Mouse (Mus musculus) embryonic facial prominence, embryonic 12.5 days (tissue): ENCODE measurements at regions not wholly inside any gene's neighbourhood (a gene's known extent, or its start where the extent isn't known, plus 50 kb on each side); places are given as distances from the start of the nearest gene placed in this dataset.
"Not testable (repeated sequence)": the region's sequence is repeated elsewhere in the genome, so short reads cannot be mapped to it uniquely, and the experiment has no call there.

Experiments
- ATAC-seq: fragments of 200-750 bp; cut with Nextera tagmentation; 2 replicates; pipeline ENCODE4 v1.8.0; 2017; ENCODE audit not compliant: insufficient number of reproducible peaks, insufficient read depth, low FRiP score, low TSS enrichment
- H3K27ac ChIP-seq: fragments of 300-500 bp; sonication (generic); 2 replicates; pipeline ENCODE4 v1.5.1; 2016; ENCODE audit warnings: mild to moderate bottlenecking
- H3K27me3 ChIP-seq: fragments of 300-500 bp; sonication (generic); 2 replicates; pipeline ENCODE4 v1.6.1; 2016; ENCODE audit warnings: mild to moderate bottlenecking, moderate library complexity
- H3K36me3 ChIP-seq: fragments of 300-500 bp; sonication (generic); 2 replicates; pipeline ENCODE4 v1.6.1; 2016; ENCODE audit warnings: mild to moderate bottlenecking
- H3K4me1 ChIP-seq: fragments of 300-500 bp; sonication (generic); 2 replicates; pipeline ENCODE4 v1.6.1; 2016
- H3K4me2 ChIP-seq: fragments of 300-500 bp; sonication (generic); replicated peaks from 2 replicates; pipeline ENCODE4 v1.6.1; 2016; ENCODE audit warnings: mild to moderate bottlenecking, moderate library complexity
- H3K4me3 ChIP-seq: fragments of 300-500 bp; sonication (generic); 2 replicates; pipeline ENCODE4 v1.5.1; 2016; ENCODE audit warnings: mild to moderate bottlenecking
- H3K9ac ChIP-seq: fragments of 300-500 bp; sonication (generic); 2 replicates; pipeline ENCODE4 v1.6.1; 2016; ENCODE audit warnings: mild to moderate bottlenecking, moderate library complexity
- H3K9me3 ChIP-seq: fragments of 300-500 bp; sonication (generic); 2 replicates; pipeline ENCODE4 v1.6.1; 2016; ENCODE audit warnings: mild to moderate bottlenecking, moderate library complexity
- WGBS: fragments of 180-500 bp; shearing (Covaris S2); methylation state at CpG from one replicate; pipeline ENCODE4 v1.1.7; 2016; 5-methylcytosine and 5-hydroxymethylcytosine counted together

DNA sequence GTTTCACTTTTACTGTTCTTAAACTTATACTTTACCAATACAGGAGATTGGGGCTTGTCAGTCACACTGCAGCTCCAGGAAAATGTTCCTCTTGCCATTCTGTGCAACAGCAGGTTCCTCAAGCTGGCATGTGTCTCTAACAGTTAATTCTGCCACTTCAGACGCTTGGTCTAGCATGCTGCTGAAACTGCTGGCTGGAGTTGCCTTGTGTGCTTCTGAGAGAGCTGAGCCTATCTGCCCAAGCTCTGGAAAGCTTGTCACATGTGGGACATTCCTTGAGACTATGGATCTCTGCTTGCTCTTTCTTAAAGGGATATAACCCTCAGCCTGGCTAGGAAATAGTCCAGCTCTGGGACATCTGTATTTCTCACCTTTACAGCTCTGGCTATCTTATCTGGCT, 138.9 kb upstream of the 1700008P02Rik start:
- no peak overlapping the region for H3K9ac ChIP-seq
- H3K27me3 ChIP-seq: no peaks in the 10 kb centered on the region
- H3K27ac ChIP-seq: no peak overlapping the region
- H3K4me3 ChIP-seq: no peak overlapping the region
- H3K4me2 ChIP-seq: no peak overlapping the region
- no peaks in the 10 kb centered on the region for H3K36me3 ChIP-seq
- no peak for ATAC-seq
- 56% methylated on average over 1 of the region's 1 CpGs for WGBS
- H3K9me3 ChIP-seq: no peaks in the 10 kb centered on the region
- no peaks in the 10 kb centered on the region for H3K4me1 ChIP-seq

DNA sequence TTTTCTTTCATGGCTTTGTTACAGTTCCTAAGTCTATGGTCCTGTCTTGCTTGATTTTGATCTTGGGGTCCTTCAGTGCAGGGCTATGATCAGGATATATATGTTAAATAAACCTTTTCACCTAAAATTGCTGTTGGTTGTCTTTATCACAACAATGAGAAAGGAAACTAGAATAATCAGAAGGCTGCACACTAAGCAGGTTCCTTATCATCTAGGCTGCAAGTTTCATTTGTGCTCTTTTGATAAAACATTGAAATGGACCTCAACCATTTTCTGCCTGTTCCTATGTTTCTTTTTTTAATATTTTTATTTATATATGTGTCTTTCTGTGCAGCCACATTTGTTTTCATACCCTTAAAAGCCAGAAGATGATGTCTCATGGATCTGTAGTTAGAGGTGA, 137.3 kb upstream of the 1700008P02Rik start:
- no peak for ATAC-seq
- Histone ChIP-seq H3K4me2 (no peak overlapping the region), H3K9ac (no peak overlapping the region), H3K36me3 (no peaks in the 10 kb centered on the region), H3K27me3 (no peaks in the 10 kb centered on the region), H3K4me3 (no peak overlapping the region), H3K9me3 (no peaks in the 10 kb centered on the region), H3K4me1 (no peaks in the 10 kb centered on the region), H3K27ac (no peak overlapping the region)

DNA sequence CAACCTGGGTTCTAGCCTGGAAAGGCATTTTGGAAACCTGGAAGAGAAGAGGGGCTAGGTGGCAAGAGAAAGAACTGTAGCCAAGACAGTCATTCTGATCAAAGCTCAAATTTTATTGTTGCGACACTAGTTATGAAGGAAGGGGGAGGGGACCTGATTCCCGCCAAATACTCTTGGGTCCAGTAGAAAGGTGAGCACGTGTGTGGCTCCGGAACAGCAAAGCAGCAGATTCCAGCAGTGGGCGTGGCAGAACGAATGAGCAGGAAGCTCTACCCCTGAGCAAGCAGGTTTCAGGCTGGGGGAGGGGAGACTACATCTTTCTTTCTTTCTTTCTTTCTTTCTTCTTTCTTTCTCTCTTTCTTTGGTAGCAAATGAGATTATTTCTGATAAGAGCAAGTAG, 130.5 kb upstream of the 1700008P02Rik start:
- ATAC-seq, H3K4me2 ChIP-seq, H3K9me3 ChIP-seq, H3K4me1 ChIP-seq, H3K27ac ChIP-seq, H3K27me3 ChIP-seq, H3K4me3 ChIP-seq, H3K36me3 ChIP-seq, H3K9ac ChIP-seq: not testable (repeated sequence)
- WGBS: 84% methylated on average over 6 of the region's 6 CpGs

DNA sequence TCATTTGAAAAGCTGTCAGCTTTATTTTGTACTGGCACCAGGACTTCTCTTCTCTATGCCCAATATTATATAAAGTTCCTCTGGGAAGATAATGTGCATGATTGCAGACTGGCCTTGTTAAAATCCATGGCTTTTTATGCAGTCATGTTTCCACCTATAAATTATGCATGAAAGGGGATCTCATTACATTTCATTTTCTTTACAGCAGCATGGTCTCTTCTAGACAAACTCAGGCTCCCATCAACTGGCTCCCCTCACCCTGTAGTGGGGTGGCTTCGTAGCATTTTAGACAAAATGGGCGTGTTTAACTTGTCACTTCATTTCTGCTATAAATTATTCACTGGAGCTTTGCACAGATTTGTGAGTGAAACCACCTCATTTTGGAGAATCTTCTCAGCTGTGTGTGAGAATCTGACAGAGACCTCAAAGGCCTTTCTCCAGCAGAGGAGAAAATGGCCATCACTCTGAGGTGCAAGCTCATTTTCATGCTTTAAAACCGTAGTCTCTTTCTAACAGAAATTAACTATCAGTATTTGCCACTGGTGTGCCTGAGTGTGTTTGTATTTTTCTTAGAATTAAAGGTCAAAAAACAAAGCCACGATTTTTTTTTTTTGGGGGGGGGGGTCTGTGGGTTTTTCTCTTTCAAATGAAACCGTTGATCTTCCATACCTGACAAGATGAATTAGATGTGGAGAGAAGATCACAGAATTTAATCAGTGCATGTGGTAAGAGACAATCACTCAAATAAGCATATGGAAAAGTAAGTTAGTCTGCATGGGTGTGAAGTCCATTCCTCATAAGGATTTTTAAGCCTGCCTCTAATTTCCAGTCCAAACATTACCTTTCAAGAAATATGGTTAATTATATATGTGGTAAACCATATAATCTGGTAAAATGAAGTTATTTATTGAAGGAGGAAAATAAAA, 111.4 kb upstream of the 1700008P02Rik start:
- Histone ChIP-seq H3K4me1 (no peaks in the 10 kb centered on the region; the same call in 1 of the 2 replicates), H3K27me3 (no peaks in the 10 kb centered on the region), H3K36me3 (no peaks in the 10 kb centered on the region), H3K9ac (no peak overlapping the region), H3K4me2 (no peak overlapping the region), H3K9me3 (no peaks in the 10 kb centered on the region), H3K27ac (no peak overlapping the region), H3K4me3 (no peak overlapping the region)
- WGBS: 59% methylated on average over 5 of the region's 5 CpGs
- no peak for ATAC-seq

DNA sequence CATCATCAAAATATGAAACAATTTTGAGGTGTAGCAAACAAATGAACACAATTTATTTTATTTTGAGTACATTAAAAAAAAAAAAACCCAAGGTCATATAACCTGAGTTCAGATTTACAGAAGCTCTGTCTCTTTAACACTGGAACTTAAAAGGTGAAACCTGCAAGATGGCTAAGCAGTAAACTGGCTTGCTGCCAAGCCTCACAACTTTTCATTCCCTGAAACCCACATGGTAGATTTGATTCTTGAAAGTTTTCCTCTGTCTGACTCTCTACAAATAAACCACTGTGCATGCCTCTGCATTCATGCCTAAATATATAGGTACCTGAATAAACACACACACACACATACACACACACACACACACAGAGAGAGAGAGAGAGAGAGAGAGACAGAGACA, 109.8 kb upstream of the 1700008P02Rik start:
- no peak overlapping the region for H3K9ac ChIP-seq
- H3K27me3 ChIP-seq: no peaks in the 10 kb centered on the region
- no peak overlapping the region for H3K27ac ChIP-seq
- no peaks in the 10 kb centered on the region for H3K36me3 ChIP-seq
- no peak overlapping the region for H3K4me3 ChIP-seq
- no peaks in the 10 kb centered on the region; the same call in 1 of the 2 replicates for H3K4me1 ChIP-seq
- H3K4me2 ChIP-seq: no peak overlapping the region
- no peak for ATAC-seq
- no peaks in the 10 kb centered on the region for H3K9me3 ChIP-seq

DNA sequence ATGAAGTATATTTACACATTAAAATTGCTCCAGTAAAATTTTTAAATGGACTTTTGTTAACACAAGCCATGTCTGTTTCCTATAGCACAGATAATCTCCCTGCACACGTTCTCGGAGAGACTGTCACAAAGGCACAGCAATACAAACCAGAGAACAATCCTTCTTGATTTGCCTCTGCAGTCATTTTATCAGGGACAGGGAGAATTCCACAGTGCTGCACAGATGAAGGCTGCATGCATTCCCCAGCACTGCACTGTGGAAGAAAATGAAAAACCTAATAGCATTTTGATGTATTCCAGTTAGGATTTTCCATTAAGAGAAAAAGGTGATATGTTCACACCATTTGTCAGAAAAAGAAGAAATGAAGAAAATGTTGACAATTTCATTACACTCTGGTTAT, 63.4 kb upstream of the 1700008P02Rik start:
- no peaks in the 10 kb centered on the region for H3K9me3 ChIP-seq
- no peak overlapping the region for H3K27ac ChIP-seq
- WGBS: 58% methylated on average over 2 of the region's 2 CpGs
- H3K27me3 ChIP-seq: no peaks in the 10 kb centered on the region
- no peaks in the 10 kb centered on the region for H3K36me3 ChIP-seq
- H3K4me3 ChIP-seq: no peak overlapping the region
- no peak overlapping the region for H3K9ac ChIP-seq
- H3K4me2 ChIP-seq: no peak overlapping the region
- H3K4me1 ChIP-seq: no peaks in the 10 kb centered on the region
- no peak for ATAC-seq

DNA sequence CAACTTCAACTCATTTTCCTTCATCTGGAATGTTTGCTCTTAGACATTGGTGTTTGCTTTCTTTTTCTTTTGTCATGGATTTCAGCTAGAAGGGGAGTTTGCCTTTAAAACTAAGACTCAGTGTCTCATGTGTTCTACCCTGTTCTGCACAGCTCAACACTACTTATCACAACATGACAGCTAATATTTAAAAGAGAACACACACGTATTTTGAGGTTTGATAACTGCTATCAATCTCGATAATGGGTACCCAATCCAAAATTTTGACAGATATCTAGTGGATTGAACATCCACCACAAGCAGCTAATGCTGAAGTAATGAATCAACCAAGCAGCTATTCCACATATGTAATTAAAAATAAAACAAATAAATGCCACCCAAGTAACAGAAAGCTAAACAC, 61.2 kb upstream of the 1700008P02Rik start:
- 79% methylated on average over 2 of the region's 2 CpGs for WGBS
- no peaks in the 10 kb centered on the region for H3K9me3 ChIP-seq
- H3K9ac ChIP-seq: no peak overlapping the region
- H3K27ac ChIP-seq: no peak overlapping the region
- no peak for ATAC-seq
- H3K4me2 ChIP-seq: no peak overlapping the region
- no peaks in the 10 kb centered on the region for H3K4me1 ChIP-seq
- H3K27me3 ChIP-seq: no peaks in the 10 kb centered on the region
- no peaks in the 10 kb centered on the region for H3K36me3 ChIP-seq
- H3K4me3 ChIP-seq: no peak overlapping the region

DNA sequence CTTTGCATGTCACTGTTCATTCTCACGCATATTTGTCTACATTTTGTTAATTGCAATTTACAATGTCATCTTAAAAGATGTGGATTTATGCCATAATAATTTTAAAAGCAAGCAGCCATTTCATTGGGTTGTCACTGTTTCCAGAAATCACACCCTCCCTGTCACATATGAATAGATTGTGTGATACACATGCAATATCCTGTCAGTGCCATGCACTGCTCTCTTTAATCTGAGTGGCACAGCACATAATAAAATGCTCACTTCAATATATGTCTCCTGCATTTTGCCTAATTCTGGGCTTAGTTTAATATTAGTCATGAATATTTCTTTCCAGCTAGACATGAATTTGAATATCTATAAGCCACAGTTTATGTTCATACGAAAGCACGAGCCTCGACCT, 56.1 kb upstream of the 1700008P02Rik start:
- Histone ChIP-seq H3K9ac (no peak overlapping the region), H3K27me3 (no peaks in the 10 kb centered on the region), H3K4me2 (no peak overlapping the region), H3K36me3 (no peaks in the 10 kb centered on the region), H3K27ac (no peak overlapping the region), H3K4me3 (no peak overlapping the region), H3K4me1 (no peaks in the 10 kb centered on the region), H3K9me3 (no peaks in the 10 kb centered on the region)
- ATAC-seq: no peak
- 88% methylated on average over 4 of the region's 4 CpGs for WGBS

DNA sequence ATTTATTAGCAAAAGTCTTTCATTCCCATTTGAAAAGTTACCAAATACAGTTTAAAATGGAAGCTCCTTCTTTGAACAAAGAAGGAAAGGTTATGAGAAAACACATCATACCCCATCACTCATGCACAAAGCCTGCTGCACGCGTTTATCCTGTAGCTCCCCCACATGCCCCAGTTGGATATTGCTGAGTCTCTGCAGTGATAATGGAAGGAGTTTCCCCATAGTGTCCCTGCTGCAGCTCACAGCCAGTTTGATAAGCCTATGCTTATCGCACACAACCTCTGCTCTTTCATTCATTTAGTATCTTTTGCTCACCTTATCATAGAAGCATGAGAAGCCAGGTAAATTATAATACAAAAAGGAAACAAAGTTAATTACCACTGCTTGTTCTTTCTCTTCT, 55.1 kb upstream of the 1700008P02Rik start:
- Histone ChIP-seq H3K9me3 (no peaks in the 10 kb centered on the region), H3K27me3 (no peaks in the 10 kb centered on the region), H3K9ac (no peak overlapping the region), H3K4me1 (no peaks in the 10 kb centered on the region), H3K4me3 (no peak overlapping the region), H3K36me3 (no peaks in the 10 kb centered on the region), H3K27ac (no peak overlapping the region), H3K4me2 (no peak overlapping the region)
- no peak for ATAC-seq
- 67% methylated on average over 3 of the region's 3 CpGs for WGBS
